Mouse (Mus musculus): Measurements from ENCODE around the gene Ptgr1.

Ptgr1 gene

DNA sequence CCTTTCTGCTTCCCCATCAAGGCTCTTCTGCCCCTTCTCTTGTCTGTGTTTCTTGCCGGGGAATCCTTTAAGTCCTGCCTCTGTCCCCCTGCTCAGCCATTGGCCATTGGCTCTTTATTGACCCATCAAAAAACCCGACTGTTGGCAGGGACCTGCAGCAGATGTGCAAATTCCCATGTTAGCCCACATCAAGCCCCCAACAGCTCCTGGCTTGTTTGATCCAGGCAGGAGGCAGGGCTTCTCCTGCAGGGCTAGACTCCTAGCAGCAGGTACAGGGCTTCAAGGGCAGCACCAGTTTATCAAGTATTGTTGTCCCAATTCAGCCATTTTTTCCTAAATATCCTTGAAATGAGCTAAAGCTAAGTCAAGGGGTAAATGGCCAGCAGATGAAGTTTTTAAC lies 60.8 kb downstream of the Ptgr1 start:
- DNase-seq (ENCODE audit: low spot score in 2 of 2): no peak

DNA sequence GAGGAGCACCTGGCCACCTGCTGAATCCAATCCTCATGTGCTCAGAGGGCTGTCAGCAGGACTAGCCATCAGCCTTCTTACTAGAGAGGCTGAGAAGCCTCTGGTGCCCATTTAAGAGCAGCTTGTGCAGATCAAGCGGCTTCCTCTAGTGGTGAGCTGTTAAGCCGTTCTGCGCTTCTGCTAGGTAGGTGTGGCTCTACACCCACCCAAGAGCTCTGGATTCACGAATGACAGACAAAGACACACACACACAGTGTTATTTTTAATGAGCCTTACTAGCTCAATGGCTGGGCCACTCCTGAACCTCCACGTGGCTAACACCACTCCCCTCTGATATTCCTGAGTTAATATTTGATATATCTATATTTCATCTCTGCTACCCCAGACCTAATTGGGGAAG lies 61.3 kb downstream of the Ptgr1 start:
- no peak for DNase-seq (ENCODE audit: low spot score in 2 of 2)

DNA sequence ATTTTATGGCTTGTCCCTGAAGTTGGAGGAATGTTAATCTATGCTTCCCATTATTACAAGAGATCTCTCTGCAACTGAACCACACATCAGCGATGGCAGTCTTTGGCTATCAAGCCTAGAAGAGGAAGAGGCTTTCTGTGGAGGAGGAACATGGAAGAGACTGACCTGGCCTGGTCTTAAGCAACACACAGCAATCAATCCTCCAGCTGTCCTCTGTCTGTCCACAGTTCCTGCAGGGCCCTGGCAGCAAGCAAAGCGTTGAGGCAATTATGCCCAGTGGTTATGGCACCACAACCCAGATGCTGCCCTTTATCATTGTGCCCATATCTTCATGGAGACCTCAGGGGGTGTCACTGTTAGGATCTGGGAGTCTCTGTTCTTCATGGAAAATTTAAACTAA lies 63.0 kb downstream of the Ptgr1 start:
- no peak for DNase-seq (ENCODE audit: low spot score in 2 of 2)
